In the genomic region with DNA sequence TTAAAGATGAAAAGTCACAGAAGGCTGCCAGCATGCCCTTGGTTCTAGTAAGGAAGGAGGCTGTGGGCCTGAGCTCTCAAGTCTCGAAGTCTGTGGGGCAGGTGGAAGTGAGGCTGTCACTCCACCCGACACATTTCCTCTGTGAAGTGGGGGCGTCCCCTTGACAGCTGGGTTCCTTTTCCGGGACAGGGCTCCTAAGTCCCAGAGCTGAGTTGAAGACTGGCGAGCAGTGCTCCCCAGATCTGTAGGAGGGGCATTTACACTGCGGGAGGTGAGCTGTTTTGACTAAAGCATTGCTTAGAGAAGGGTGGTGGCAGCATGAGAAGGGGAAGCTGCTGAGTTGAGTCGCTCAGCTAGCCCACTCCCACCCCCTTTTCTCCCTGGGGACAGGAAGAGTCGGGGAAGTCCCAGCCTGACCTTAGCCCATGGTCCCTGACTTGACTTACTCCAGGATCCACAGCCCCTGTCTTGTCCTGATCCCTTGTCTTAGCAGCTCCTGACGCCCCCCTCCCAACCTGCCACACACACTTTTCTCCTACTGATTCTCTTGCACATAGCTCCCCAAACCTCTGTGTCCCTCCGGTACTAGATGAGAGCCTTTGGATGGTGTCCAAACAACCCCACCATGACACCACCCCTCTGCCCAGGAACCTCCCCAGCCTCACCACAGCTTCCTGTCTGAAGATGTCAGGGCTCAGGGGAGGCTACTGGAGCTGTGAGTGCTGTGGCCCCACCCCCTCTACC, we compare ENCODE assay signal across 9 mouse cellular contexts. TPM values are rescaled to one million over a fixed set of nuclear protein-coding genes. Genes with fewer than 3 reads are reported as not detected.
A peak's percentile ranks its signal among the peaks of the same experiment; 100 is the strongest.
DNase-seq lines count a peak whose midpoint lies in the region; ATAC-seq lines count a peak whose summit lies in the region.
"Had no signal": no experiment of that assay in that cellular context is flagged by ENCODE, and none has a peak within 500 bp of the region (broad histone marks: within the 10 kb centered on the region; RNA-seq: fewer than 3 reads in every experiment).

No protein-coding gene starts in this region.

- 67% methylated on average over 10 of the region's 10 CpGs for WGBS in neural tube, embryonic 13.5 days
- 67% methylated on average over 10 of the region's 10 CpGs for WGBS in neural tube, embryonic 15.5 days
- 56% methylated on average over 10 of the region's 10 CpGs for WGBS in kidney, embryonic 14.5 days

- H3K4me1 ChIP-seq in neural tube, embryonic 13.5 days (replicated peaks): peaks cover 28% of the 10 kb centered on the region
- peaks cover 28% of the 10 kb centered on the region for H3K4me1 ChIP-seq in neural tube, embryonic 15.5 days
- H3K4me1 ChIP-seq in kidney, embryonic 14.5 days (ENCODE audit: control insufficient read depth, insufficient read depth, low read length): peaks cover 21% of the 10 kb centered on the region

- peak; percentile 96 for DNase-seq in induced T-regulatory cell, adult 2 months (ENCODE audit: low read depth)
- no peak for DNase-seq in left cerebral cortex, postnatal 14 days (ENCODE audit: low spot score in 2 of 2)
- DNase-seq in right cerebral cortex, adult 2 months (ENCODE audit: low spot score in 2 of 2): no peak

- 0 out of 2 replicates have a peak overlapping the region, but pooled peaks have one; percentile 22 for H3K9ac ChIP-seq in neural tube, embryonic 13.5 days
- H3K9ac ChIP-seq in neural tube, embryonic 15.5 days (replicated peaks): no peak overlapping the region
- no peak overlapping the region for H3K9ac ChIP-seq in kidney, embryonic 14.5 days (ENCODE audit: low read depth, low read length)

- H3K27me3 ChIP-seq in neural tube, embryonic 13.5 days: no peaks in the 10 kb centered on the region
- no peaks in the 10 kb centered on the region for H3K27me3 ChIP-seq in neural tube, embryonic 15.5 days (replicated peaks)
- H3K27me3 ChIP-seq in kidney, embryonic 14.5 days (ENCODE audit: control insufficient read depth, insufficient read depth, low read length): no peaks in the 10 kb centered on the region

- intact Hi-C loops in left cerebral cortex, postnatal 14 days (cut with DNase I): no loop called here

- H3K36me3 ChIP-seq in neural tube, embryonic 13.5 days: peaks cover 61% of the 10 kb centered on the region
- H3K36me3 ChIP-seq in neural tube, embryonic 15.5 days: peaks cover 11% of the 10 kb centered on the region
- no peaks in the 10 kb centered on the region for H3K36me3 ChIP-seq in kidney, embryonic 14.5 days (ENCODE audit: control insufficient read depth, insufficient read depth, low read length)

- H3K9me3 ChIP-seq in neural tube, embryonic 13.5 days: no peaks in the 10 kb centered on the region
- no peaks in the 10 kb centered on the region for H3K9me3 ChIP-seq in neural tube, embryonic 15.5 days (replicated peaks)
- H3K9me3 ChIP-seq in kidney, embryonic 14.5 days (ENCODE audit: control insufficient read depth, low read length): no peaks in the 10 kb centered on the region

- H3K27ac ChIP-seq in neural tube, embryonic 13.5 days (replicated peaks): no peak overlapping the region
- H3K27ac ChIP-seq in neural tube, embryonic 15.5 days (replicated peaks): no peak overlapping the region
- H3K27ac ChIP-seq in kidney, embryonic 14.5 days (ENCODE audit: low read depth, low read length): no peak overlapping the region

- H3K4me3 ChIP-seq in neural tube, embryonic 13.5 days: no peak overlapping the region
- H3K4me3 ChIP-seq in neural tube, embryonic 15.5 days (replicated peaks): no peak overlapping the region
- H3K4me3 ChIP-seq in kidney, embryonic 14.5 days (ENCODE audit: low read length): no peak overlapping the region

- no peak overlapping the region for H3K4me2 ChIP-seq in neural tube, embryonic 13.5 days
- no peak overlapping the region for H3K4me2 ChIP-seq in neural tube, embryonic 15.5 days
- no peak overlapping the region for H3K4me2 ChIP-seq in kidney, embryonic 14.5 days (replicated peaks; ENCODE audit: low read depth, low read length)

- no peak for ATAC-seq in neural tube, embryonic 13.5 days (ENCODE audit: low read depth)
- ATAC-seq in neural tube, embryonic 15.5 days (ENCODE audit: low FRiP score): no peak
- ATAC-seq in megakaryocyte progenitor cell, adult 5-6 weeks (replicated peaks; ENCODE audit: poor library complexity): peak; percentile 57
- ATAC-seq in kidney, embryonic 14.5 days (ENCODE audit: low FRiP score, low TSS enrichment): no peak
- no peak for ATAC-seq in cerebellum, adult (ENCODE audit: insufficient number of reproducible peaks, low FRiP score, low TSS enrichment)

RNA-seq across cellular contexts. Expression of a gene that starts 3.9 kb away (rescaled TPM):
- 4.2 and 4.4 TPM in 2 replicates for polyA plus RNA-seq in neural tube, embryonic 13.5 days (2015; fragmentation: Nextera tagmentation; extraction: Ambion mirVana)
- polyA plus RNA-seq in neural tube, embryonic 15.5 days (2015; fragmentation: Nextera tagmentation; extraction: Ambion mirVana): 19.2 and 20.9 TPM in 2 replicates
- total RNA-seq in megakaryocyte progenitor cell, adult 5-6 weeks (2015): 0.42 and 1.0 TPM in 2 replicates
- total RNA-seq in megakaryocyte progenitor cell, adult 5-6 weeks (2017): 0.54 and 1.1 TPM in 2 replicates
- total RNA-seq in left cerebral cortex, postnatal 14 days (2021): 10 to 100 TPM; 54.3 to 56.3 TPM
- polyA plus RNA-seq in kidney, embryonic 14.5 days (2014; fragmentation: Nextera tagmentation; extraction: Ambion mirVana): 2.0 and 3.2 TPM in 2 replicates

RNA-seq across cellular contexts. Expression of a gene that starts 13.4 kb away (rescaled TPM):
- polyA plus RNA-seq in neural tube, embryonic 13.5 days (2015; fragmentation: Nextera tagmentation; extraction: Ambion mirVana): 11.5 and 13.1 TPM in 2 replicates
- polyA plus RNA-seq in neural tube, embryonic 15.5 days (2015; fragmentation: Nextera tagmentation; extraction: Ambion mirVana): 10.5 and 11.2 TPM in 2 replicates
- total RNA-seq in megakaryocyte progenitor cell, adult 5-6 weeks (2015): 27.5 and 28.3 TPM in 2 replicates
- total RNA-seq in megakaryocyte progenitor cell, adult 5-6 weeks (2017): 1.9 and 3.1 TPM in 2 replicates
- total RNA-seq in left cerebral cortex, postnatal 14 days (2021): 10 to 100 TPM; 31.3 to 31.4 TPM
- 16.6 and 16.7 TPM in 2 replicates for polyA plus RNA-seq in kidney, embryonic 14.5 days (2014; fragmentation: Nextera tagmentation; extraction: Ambion mirVana)

RNA-seq across cellular contexts. Expression of a gene that starts 40.6 kb away (rescaled TPM):
- polyA plus RNA-seq in neural tube, embryonic 13.5 days (2015; fragmentation: Nextera tagmentation; extraction: Ambion mirVana): 66.9 and 67.9 TPM in 2 replicates
- 79.5 and 81.1 TPM in 2 replicates for polyA plus RNA-seq in neural tube, embryonic 15.5 days (2015; fragmentation: Nextera tagmentation; extraction: Ambion mirVana)
- 22.3 and 23.9 TPM in 2 replicates for total RNA-seq in megakaryocyte progenitor cell, adult 5-6 weeks (2015)
- 15.2 and 19.4 TPM in 2 replicates for total RNA-seq in megakaryocyte progenitor cell, adult 5-6 weeks (2017)
- total RNA-seq in left cerebral cortex, postnatal 14 days (2021): 10 to 100 TPM; 29.2 to 29.7 TPM
- polyA plus RNA-seq in kidney, embryonic 14.5 days (2014; fragmentation: Nextera tagmentation; extraction: Ambion mirVana): 73.9 and 79.4 TPM in 2 replicates

RNA-seq across cellular contexts. Expression of a gene that starts 53.9 kb away (rescaled TPM):
- not detected in 2 replicates for polyA plus RNA-seq in neural tube, embryonic 13.5 days (2015; fragmentation: Nextera tagmentation; extraction: Ambion mirVana)
- 0.50 TPM in 1 of 2 replicates, not detected in the other for polyA plus RNA-seq in neural tube, embryonic 15.5 days (2015; fragmentation: Nextera tagmentation; extraction: Ambion mirVana)
- not detected in 2 replicates for total RNA-seq in megakaryocyte progenitor cell, adult 5-6 weeks (2015)
- total RNA-seq in megakaryocyte progenitor cell, adult 5-6 weeks (2017): not detected in 2 replicates
- total RNA-seq in left cerebral cortex, postnatal 14 days (2021): not detected
- polyA plus RNA-seq in kidney, embryonic 14.5 days (2014; fragmentation: Nextera tagmentation; extraction: Ambion mirVana): not detected in 2 replicates
- total RNA-seq: left cerebral cortex, adult 8-10 months had no signal
